Mouse (Mus musculus): ENCODE data around the gene Slc7a5.

- TF ChIP-seq CTCF (conservative IDR thresholded peaks at IDR 0.05; ENCODE audit: insufficient read depth, insufficient read length, low read depth, low read length) (no peak), POLR2A (IDR thresholded peaks at IDR 0.05; ENCODE audit: low read depth, low read length) (no peak)
Observed at GRCm38 (mm10) chr8:121847261-121847822, 60.2 kb downstream of the Slc7a5 start.
